Mouse (Mus musculus) small intestine, adult 10 weeks (tissue): ENCODE results near the gene Cyp2a22. TPM values are rescaled to one million over a fixed set of nuclear protein-coding genes. Genes with fewer than 3 reads are reported as not detected.

Source experiments
- polyA plus RNA-seq: library from polyadenylated mRNA; stranded (reverse); fragments of 350-450 nt; fragmentation: Illumina TruSeq; extraction: RNeasy Lipid Tissue Mini Kit (QIAGEN cat#74804); gene quantifications from one replicate; pipeline ENCODE4 v1.2.3, GENCODE M21; 2014; ENCODE audit warnings: low replicate concordance

Cyp2a22 gene
- not detected for polyA plus RNA-seq

DNA sequence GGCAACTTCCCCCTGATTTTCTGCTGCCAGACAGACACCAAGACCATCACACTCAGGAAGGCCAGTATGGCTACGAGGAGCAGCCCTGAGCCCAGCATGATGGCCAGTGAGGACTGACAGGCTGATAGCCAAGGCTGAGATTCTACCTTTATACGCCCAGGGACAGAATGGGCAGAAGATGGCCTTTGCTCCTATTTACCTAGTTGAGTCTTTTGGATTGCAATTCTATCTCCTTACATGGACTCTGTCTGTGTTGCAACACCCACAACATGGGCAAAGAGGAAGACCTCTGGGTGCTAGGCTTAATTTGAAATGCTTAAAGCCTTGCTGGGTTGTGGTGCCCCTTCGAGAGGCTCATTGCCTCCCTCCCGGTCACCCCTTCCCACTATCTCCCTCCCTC is at the start of gene Cyp2a22:
TSS of gene Cyp2a22 (minus strand) at position 123 of the 400 bp plus-strand sequence.

Other genes with a start within 250 kb of the Cyp2a22 start
- gene Cyp2b19, start 182.2 kb downstream of the Cyp2a22 start, polyA plus RNA-seq = not detected
- not detected for gene Cyp2g1, start 130.5 kb downstream of the Cyp2a22 start, polyA plus RNA-seq
- gene Cyp2a5, start 104.1 kb downstream of the Cyp2a22 start, polyA plus RNA-seq = 1.5 TPM
- gene Cyp2a12, start 89.7 kb upstream of the Cyp2a22 start, polyA plus RNA-seq = 1.1 TPM
- gene Cyp2f2, start 180.5 kb upstream of the Cyp2a22 start, polyA plus RNA-seq = not detected
- not detected for gene Cyp2t4, start 214.3 kb upstream of the Cyp2a22 start, polyA plus RNA-seq
- 4.3 TPM for gene Egln2, start 227.4 kb upstream of the Cyp2a22 start, polyA plus RNA-seq
- 2.8 TPM for gene Rab4b, start 239.5 kb upstream of the Cyp2a22 start, polyA plus RNA-seq
- gene Gm21983, start 241.7 kb upstream of the Cyp2a22 start, polyA plus RNA-seq = not detected
- gene Mia, start 241.8 kb upstream of the Cyp2a22 start, polyA plus RNA-seq = not detected